Mouse (Mus musculus) ES-E14 (cell line): ENCODE results near the gene Dnpep. TPM values are rescaled to one million over a fixed set of nuclear protein-coding genes. Genes with fewer than 3 reads are reported as not detected.

ENCODE experiments used
- DNase-seq: peaks from one replicate; pipeline ENCODE4 v3.0.0-alpha.2; 2013; ENCODE audit warnings: low read depth, low spot score
- H3K27ac ChIP-seq: 2 replicates; pipeline ENCODE4 v1.5.1; 2012; ENCODE audit warnings: low read depth, mild to moderate bottlenecking, low read length, moderate library complexity, mixed read lengths; ENCODE audit not compliant: poor library complexity, insufficient read depth, severe bottlenecking
- H3K36me3 ChIP-seq: 2 replicates; pipeline ENCODE4 v1.6.1; 2012; ENCODE audit warnings: mild to moderate bottlenecking, low read length, moderate library complexity, mixed read lengths; ENCODE audit not compliant: control insufficient read depth, poor library complexity, insufficient read depth, severe bottlenecking
- H3K4me1 ChIP-seq, 2 experiments: fragments of 150-350 bp in 1 of 2; sonication (generic) in 1 of 2; 2 replicates each; pipeline ENCODE4 v1.6.1; 2012; ENCODE audit warnings: low read length in 2 of 2, mild to moderate bottlenecking in 1 of 2, mixed read lengths in 1 of 2; ENCODE audit not compliant: control insufficient read depth in 2 of 2, insufficient read depth in 2 of 2, poor library complexity in 1 of 2
- H3K4me3 ChIP-seq, 2 experiments: fragments of 150-350 bp in 1 of 2; sonication (generic) in 1 of 2; 2 replicates each; pipeline ENCODE4 v1.5.1; 2012; ENCODE audit warnings: low read length in 2 of 2, low read depth in 1 of 2, mild to moderate bottlenecking in 1 of 2, mixed read lengths in 1 of 2; ENCODE audit not compliant: insufficient read depth in 1 of 2, poor library complexity in 1 of 2, severe bottlenecking in 1 of 2
- H3K9ac ChIP-seq: 2 replicates; pipeline ENCODE4 v1.6.1; 2012; ENCODE audit warnings: low read depth, mild to moderate bottlenecking, low read length, mixed read lengths; ENCODE audit not compliant: poor library complexity, insufficient read depth, severe bottlenecking
- H3K9me3 ChIP-seq: fragments of 150-350 bp; sonication (generic); 2 replicates; pipeline ENCODE4 v1.6.1; 2012; ENCODE audit warnings: low read depth, mild to moderate bottlenecking, low read length; ENCODE audit not compliant: control insufficient read depth, insufficient read depth
- CHD2 ChIP-seq: IDR thresholded peaks from 2 replicates; pipeline ENCODE4 v1.6.1; 2014; ENCODE audit warnings: mild to moderate bottlenecking, low read depth, low read length, inconsistent platforms
- HCFC1 ChIP-seq: IDR thresholded peaks from 2 replicates; pipeline ENCODE4 v1.6.1; 2012; ENCODE audit warnings: low read length, inconsistent platforms, borderline replicate concordance; ENCODE audit not compliant: insufficient read depth
- MAFK ChIP-seq: IDR thresholded peaks from 2 replicates; pipeline ENCODE4 v1.6.1; 2014; ENCODE audit warnings: mild to moderate bottlenecking, low read depth, low read length, inconsistent platforms; ENCODE audit not compliant: insufficient read depth
- ZC3H11A ChIP-seq: IDR thresholded peaks from 2 replicates; pipeline ENCODE4 v1.6.1; 2012; ENCODE audit warnings: low read depth, mild to moderate bottlenecking, inconsistent platforms, low read length, borderline replicate concordance
- ZNF384 ChIP-seq: IDR thresholded peaks from 2 replicates; pipeline ENCODE4 v1.6.1; 2012; ENCODE audit warnings: low read depth, low read length, inconsistent platforms
- in situ Hi-C, 2 experiments: fragments of 600-800 bp; cut with MboI; formaldehyde crosslinking; loops; one replicate each; pipeline ENCODE4 v1.15.1; 2025; ENCODE audit warnings: low sequenced_read_pairs in 2 of 2, inconsistent platforms in 1 of 2; ENCODE audit not compliant: unreplicated experiment in 2 of 2
- total RNA-seq: library from RNA; depleted of rRNA; stranded (reverse); fragments of 300-350 nt; gene quantifications from 2 replicates; pipeline ENCODE4 v1.2.3, GENCODE M21; 2012

Gene Dnpep
- total RNA-seq, 1 experiment = 75.5 TPM

GRCm38 (mm10) chr1:75357261-75357660, 39.5 kb upstream of the Dnpep start:
- H3K27ac ChIP-seq = no peak overlapping the region
- in situ Hi-C loops = no loop called here
- no peaks in the 10 kb centered on the region for H3K9me3 ChIP-seq
- DNase-seq = no peak
- no peak for TF ChIP-seq CHD2
- no peak overlapping the region for H3K9ac ChIP-seq
- no peaks in the 10 kb centered on the region for H3K36me3 ChIP-seq
- H3K4me3 ChIP-seq = no peak overlapping the region
- H3K4me1 ChIP-seq = peaks cover 0 to 7% of the 10 kb centered on the region in 2 experiments; a peak in 1 of 4 replicates

- Histone ChIP-seq H3K36me3 (no peaks in the 10 kb centered on the region), H3K4me3 (no peak overlapping the region), H3K4me1 (peaks cover 1 to 23% of the 10 kb centered on the region in 2 experiments; a peak in 3 of 4 replicates), H3K27ac (no peak overlapping the region), H3K9ac (no peak overlapping the region), H3K9me3 (no peaks in the 10 kb centered on the region)
- DNase-seq = no peak
- TF ChIP-seq ZNF384 = no peak
- in situ Hi-C loops = loop anchor here (10.0 kb wide), 1 partner anchor 116 kb away; no protein-coding TSS in a partner anchor
Measured at GRCm38 (mm10) chr1:75349275-75349674, 31.5 kb upstream of the Dnpep start.

DNA sequence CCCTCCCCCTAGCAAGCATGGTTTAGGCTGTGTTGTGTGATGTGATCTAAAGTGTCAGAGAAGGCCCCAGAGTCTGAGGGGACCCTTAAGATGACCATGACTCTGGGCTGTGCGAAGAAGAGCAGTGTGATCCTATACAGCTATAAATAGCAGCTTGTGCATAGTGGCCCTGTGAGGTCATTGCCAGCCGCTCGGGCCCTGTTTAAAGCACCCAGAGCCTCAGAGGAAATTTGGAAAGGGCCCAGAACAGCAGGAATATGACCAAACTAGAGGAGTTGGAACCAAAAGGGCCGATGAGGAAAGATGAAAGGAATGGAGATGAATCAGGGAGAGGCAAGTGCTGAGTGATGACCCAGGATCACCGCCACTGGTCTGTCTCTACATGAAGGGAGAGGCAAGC, 29.5 kb upstream of the Dnpep start:
- no peak overlapping the region for H3K4me3 ChIP-seq
- no peaks in the 10 kb centered on the region for H3K9me3 ChIP-seq
- in situ Hi-C loops = loop anchor here (10.0 kb wide), 1 partner anchor 118 kb away; no protein-coding TSS in a partner anchor
- peaks cover 3 to 30% of the 10 kb centered on the region in 2 experiments; a peak in 3 of 4 replicates for H3K4me1 ChIP-seq
- TF ChIP-seq MAFK (no peak), HCFC1 (no peak), ZNF384 (no peak)
- no peak overlapping the region for H3K9ac ChIP-seq
- no peaks in the 10 kb centered on the region for H3K36me3 ChIP-seq
- H3K27ac ChIP-seq = no peak overlapping the region
- no peak for DNase-seq

DNA sequence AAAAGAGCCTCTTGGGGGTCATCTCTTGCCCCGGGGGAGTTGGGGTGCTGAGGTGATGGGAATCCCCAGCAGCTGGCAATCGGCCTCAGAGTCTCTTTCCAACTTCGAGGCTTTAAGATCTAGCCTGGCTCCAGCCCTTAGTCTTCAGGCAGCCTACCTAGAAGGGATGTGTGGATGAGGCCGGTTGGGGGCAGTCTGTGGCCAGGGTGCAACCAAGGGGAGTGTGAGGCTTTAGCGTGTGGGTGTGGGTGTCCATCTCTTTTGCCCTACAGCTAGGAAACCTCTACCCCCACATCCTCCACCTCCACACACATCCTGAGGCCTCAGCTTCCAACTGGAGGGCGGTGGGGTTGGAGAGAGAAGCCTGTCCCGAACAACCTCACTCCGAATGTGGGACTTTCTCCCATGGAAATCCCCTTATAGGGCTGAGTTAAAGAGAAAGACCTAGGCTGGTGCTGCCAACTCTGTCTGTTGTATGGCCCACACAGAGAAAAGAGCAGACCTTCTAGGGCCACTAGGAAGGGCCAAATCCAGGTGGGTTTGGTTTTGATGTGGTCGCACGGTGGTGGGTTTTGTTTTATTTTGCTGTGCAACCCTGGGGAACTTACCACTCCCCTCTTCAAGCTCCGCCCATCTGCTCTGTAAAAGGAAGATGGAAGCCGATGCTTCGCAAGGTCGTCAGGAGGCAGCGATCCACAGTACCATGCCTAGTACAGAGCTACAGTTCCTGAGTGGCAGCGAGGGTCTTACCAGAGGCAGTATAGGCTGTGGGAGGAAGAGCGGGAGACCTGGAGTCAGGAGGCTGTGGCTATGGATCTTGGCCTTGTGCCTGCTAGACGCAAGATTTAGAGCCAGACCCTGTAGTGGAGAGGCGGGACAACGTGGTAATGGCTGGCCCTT, 27.5 kb upstream of the Dnpep start:
- TF ChIP-seq ZNF384 (no peak), MAFK (no peak), CHD2 (no peak), ZC3H11A (no peak), HCFC1 (no peak)
- H3K4me1 ChIP-seq = peaks cover 3 to 33% of the 10 kb centered on the region in 2 experiments; a peak in 3 of 4 replicates
- peak overlapping the region; percentile 59 to 65 for H3K4me3 ChIP-seq
- H3K27ac ChIP-seq = peak overlapping the region; percentile 61
- no peaks in the 10 kb centered on the region for H3K36me3 ChIP-seq
- H3K9ac ChIP-seq = peak overlapping the region; percentile 57
- DNase-seq = no peak
- in situ Hi-C loops = loop anchor here (10.0 kb wide), 1 partner anchor 120 kb away; no protein-coding TSS in a partner anchor
- no peaks in the 10 kb centered on the region for H3K9me3 ChIP-seq
